Mouse (Mus musculus) liver, postnatal 0 days (tissue): ENCODE data around the gene Trim7.

Experiments used
- CTCF ChIP-seq: sonication (generic); IDR thresholded peaks from 2 replicates; pipeline ENCODE4 v1.5.1; 2016; ENCODE audit warnings: antibody characterized with exemption, low read depth
- EP300 ChIP-seq: IDR thresholded peaks from 2 replicates; pipeline ENCODE4 v1.6.1; 2016; ENCODE audit warnings: antibody characterized with exemption, low read depth, mild to moderate bottlenecking

DNA sequence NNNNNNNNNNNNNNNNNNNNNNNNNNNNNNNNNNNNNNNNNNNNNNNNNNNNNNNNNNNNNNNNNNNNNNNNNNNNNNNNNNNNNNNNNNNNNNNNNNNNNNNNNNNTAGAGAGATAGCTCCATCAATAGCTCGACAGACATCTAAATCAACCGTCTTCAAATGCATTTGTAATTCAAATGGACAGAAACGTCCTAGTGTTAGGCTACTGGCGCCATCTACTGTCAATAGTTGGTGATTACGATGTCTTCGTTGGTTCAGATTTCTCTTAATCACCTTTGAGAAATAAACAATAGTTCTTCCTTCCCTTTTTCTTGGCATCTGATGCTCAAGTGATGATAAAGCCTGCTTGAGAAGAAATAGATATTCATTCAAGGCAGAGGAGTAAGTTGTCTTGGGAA lies 33.1 kb downstream of the Trim7 start:
- TF ChIP-seq EP300 (no peak), CTCF (peak; percentile 94)
